Mouse (Mus musculus) kidney, postnatal 4 days (tissue): ENCODE measurements around the gene Baz2b.
"Not testable (repeated sequence)": the region's sequence is repeated elsewhere in the genome, so short reads cannot be mapped to it uniquely, and the experiment has no call there.

Experiments
- DNase-seq, 2 experiments: peaks; one replicate each; pipeline ENCODE4 v3.0.0; 2021; ENCODE audit warnings: mixed read lengths in 2 of 2

Gene Baz2b

GRCm38 (mm10) chr2:59936296-59936695 lies 273.3 kb downstream of the Baz2b start:
- DNase-seq, result no peak

GRCm38 (mm10) chr2:59933129-59933528 lies 276.5 kb downstream of the Baz2b start:
- no peak for DNase-seq

- DNase-seq, result no peak
Measured at GRCm38 (mm10) chr2:59932244-59932643, 277.4 kb downstream of the Baz2b start.

GRCm38 (mm10) chr2:59913610-59914009 lies 296.0 kb downstream of the Baz2b start:
- DNase-seq, result no peak

- no peak for DNase-seq
Measured at GRCm38 (mm10) chr2:59908048-59908447, 301.6 kb downstream of the Baz2b start.

GRCm38 (mm10) chr2:59904007-59904406 lies 305.6 kb downstream of the Baz2b start:
- no peak for DNase-seq

- no peak for DNase-seq
Measured at GRCm38 (mm10) chr2:59898666-59899065, 311.0 kb downstream of the Baz2b start.

GRCm38 (mm10) chr2:59898105-59898504 lies 311.5 kb downstream of the Baz2b start:
- no peak for DNase-seq

GRCm38 (mm10) chr2:59896837-59897236 lies 312.8 kb downstream of the Baz2b start:
- no peak for DNase-seq

GRCm38 (mm10) chr2:59896400-59896799 lies 313.2 kb downstream of the Baz2b start:
- DNase-seq, result no peak

- no peak for DNase-seq
Measured at GRCm38 (mm10) chr2:59889699-59890098, 319.9 kb downstream of the Baz2b start.

GRCm38 (mm10) chr2:59882742-59883281 lies 326.8 kb downstream of the Baz2b start:
- DNase-seq, result no peak

- peak; percentile 96 to 98 for DNase-seq
Measured at GRCm38 (mm10) chr2:59881831-59882741, 327.6 kb downstream of the Baz2b start, which contains the start of gene Wdsub1. Gene Wdsub1, minus strand, starts transcription at chr2:59882591.

GRCm38 (mm10) chr2:59881404-59881803 lies 328.2 kb downstream of the Baz2b start:
- DNase-seq, result no peak

GRCm38 (mm10) chr2:59878221-59878620 lies 331.4 kb downstream of the Baz2b start:
- DNase-seq, result peak; percentile 26 to 38

GRCm38 (mm10) chr2:59877335-59877734 lies 332.3 kb downstream of the Baz2b start:
- no peak for DNase-seq

GRCm38 (mm10) chr2:59876482-59876881 lies 333.2 kb downstream of the Baz2b start:
- DNase-seq, result no peak

GRCm38 (mm10) chr2:59870526-59870925 lies 339.1 kb downstream of the Baz2b start:
- no peak for DNase-seq

GRCm38 (mm10) chr2:59862618-59863017 lies 347.0 kb downstream of the Baz2b start:
- no peak for DNase-seq

GRCm38 (mm10) chr2:59854363-59854762 lies 355.3 kb downstream of the Baz2b start:
- DNase-seq, result no peak

- DNase-seq, result no peak
Measured at GRCm38 (mm10) chr2:59853543-59853942, 356.1 kb downstream of the Baz2b start.

- DNase-seq, result no peak
Measured at GRCm38 (mm10) chr2:59852916-59853315, 356.7 kb downstream of the Baz2b start.

GRCm38 (mm10) chr2:59851885-59852284 lies 357.8 kb downstream of the Baz2b start:
- not testable (repeated sequence) for DNase-seq
